Mouse (Mus musculus) heart, embryonic 14.5 days (tissue): ENCODE results near the gene Gm21994. TPM values are rescaled to one million over a fixed set of nuclear protein-coding genes. Genes with fewer than 3 reads are reported as not detected.
"Not testable (repeated sequence)": the region's sequence is repeated elsewhere in the genome, so short reads cannot be mapped to it uniquely, and the experiment has no call there.

Experiments
- ATAC-seq: fragments of 200-750 bp; cut with Nextera tagmentation; 2 replicates; pipeline ENCODE4 v1.8.0; 2017; ENCODE audit warnings: low read depth, moderate TSS enrichment; ENCODE audit not compliant: insufficient number of reproducible peaks, insufficient read depth, low FRiP score
- H3K27ac ChIP-seq, 2 experiments: fragments of 200-500 bp in 1 of 2; fragments of 300-500 bp in 1 of 2; sonication (generic) in 1 of 2; replicated peaks in 1 of 2; 2 replicates each; pipeline ENCODE4 v1.5.1; 2012 to 2014; ENCODE audit warnings: low read depth in 2 of 2, low read length in 2 of 2, control low read depth in 1 of 2, mild to moderate bottlenecking in 1 of 2, mixed read lengths in 1 of 2; ENCODE audit not compliant: control insufficient read depth in 1 of 2, insufficient read depth in 1 of 2
- H3K27me3 ChIP-seq: fragments of 300-500 bp; sonication (generic); 2 replicates; pipeline ENCODE4 v1.6.1; 2014; ENCODE audit warnings: mild to moderate bottlenecking, low read length, control low read depth; ENCODE audit not compliant: control insufficient read depth, insufficient read depth
- H3K36me3 ChIP-seq: fragments of 300-500 bp; sonication (generic); 2 replicates; pipeline ENCODE4 v1.6.1; 2014; ENCODE audit warnings: mild to moderate bottlenecking, control low read depth, low read length, mixed read lengths; ENCODE audit not compliant: control insufficient read depth, insufficient read depth
- H3K4me1 ChIP-seq, 2 experiments: fragments of 200-500 bp in 1 of 2; fragments of 300-500 bp in 1 of 2; sonication (generic) in 1 of 2; 2 replicates each; pipeline ENCODE4 v1.6.1; 2012 to 2014; ENCODE audit warnings: low read length in 2 of 2, control low read depth in 1 of 2, mixed read lengths in 1 of 2; ENCODE audit not compliant: control insufficient read depth in 2 of 2, insufficient read depth in 2 of 2
- H3K4me2 ChIP-seq: fragments of 300-500 bp; sonication (generic); 2 replicates; pipeline ENCODE4 v1.6.1; 2014; ENCODE audit warnings: mild to moderate bottlenecking, low read length
- H3K4me3 ChIP-seq, 2 experiments: fragments of 200-500 bp in 1 of 2; fragments of 300-500 bp in 1 of 2; sonication (generic) in 1 of 2; 2 replicates each; pipeline ENCODE4 v1.5.1; 2012 to 2014; ENCODE audit warnings: low read length in 2 of 2, mild to moderate bottlenecking in 2 of 2, control low read depth in 1 of 2, low read depth in 1 of 2, moderate library complexity in 1 of 2; ENCODE audit not compliant: control insufficient read depth in 1 of 2, insufficient read depth in 1 of 2
- H3K9ac ChIP-seq: fragments of 300-500 bp; sonication (generic); 2 replicates; pipeline ENCODE4 v1.6.1; 2014; ENCODE audit warnings: mild to moderate bottlenecking, low read length
- H3K9me3 ChIP-seq: fragments of 300-500 bp; sonication (generic); 2 replicates; pipeline ENCODE4 v1.6.1; 2016; ENCODE audit warnings: low read length, control low read depth; ENCODE audit not compliant: control insufficient read depth
- WGBS: fragments of 180-500 bp; shearing (Covaris S2); extraction: QIAGEN DNeasy Blood & Tissue Kit; methylation state at CpG from one replicate; pipeline ENCODE4 v1.1.7; 2014; 5-methylcytosine and 5-hydroxymethylcytosine counted together
- polyA plus RNA-seq: library from polyadenylated mRNA; unstranded; fragments of >200 nt; fragmentation: Nextera tagmentation; extraction: Ambion mirVana; gene quantifications from 2 replicates; pipeline ENCODE4 v1.2.1, GENCODE M21; 2014

Gene Gm21994
- polyA plus RNA-seq: 1.6 and 1.9 TPM in 2 replicates

DNA sequence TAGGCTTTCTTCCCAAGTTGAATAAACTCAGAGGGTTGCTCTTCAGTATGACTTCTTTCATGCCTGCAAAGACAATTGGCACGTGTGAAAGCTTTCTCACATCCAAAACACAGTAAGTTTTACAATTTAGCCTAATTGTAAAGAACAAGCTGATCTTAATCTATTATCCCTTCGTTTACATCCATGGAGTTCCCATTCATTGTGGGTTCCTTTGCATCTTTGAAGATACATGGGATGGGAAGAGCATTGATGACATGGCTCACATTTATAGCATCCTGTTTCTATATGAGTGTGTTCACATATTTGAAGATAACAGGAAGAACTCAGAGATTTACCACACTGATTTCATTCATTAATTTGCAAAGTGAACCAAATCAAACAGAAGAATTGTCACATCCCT lies at the start of gene Gm21994:
TSS of gene Gm21994 (minus strand) at position 101 of the 400 bp plus-strand sequence.
- not testable (repeated sequence) for H3K9ac ChIP-seq, H3K9me3 ChIP-seq, H3K27ac ChIP-seq, ATAC-seq, H3K4me1 ChIP-seq, H3K27me3 ChIP-seq, H3K36me3 ChIP-seq, H3K4me3 ChIP-seq, H3K4me2 ChIP-seq
- WGBS: 47% methylated on average over 2 of the region's 2 CpGs

GRCm38 (mm10) chr2:150299096-150299495 lies 43.7 kb upstream of the Gm21994 start:
- Histone ChIP-seq H3K4me2 (no peak overlapping the region), H3K27ac (no peak overlapping the region), H3K9ac (no peak overlapping the region), H3K4me1 (no peaks in the 10 kb centered on the region), H3K9me3 (0 out of 2 replicates have a peak, but pooled peaks cover 3% of the 10 kb centered on the region), H3K36me3 (no peaks in the 10 kb centered on the region), H3K27me3 (no peaks in the 10 kb centered on the region), H3K4me3 (no peak overlapping the region)
- 22% methylated on average over 1 of the region's 1 CpGs for WGBS
- ATAC-seq: no peak

GRCm38 (mm10) chr2:150293669-150294068 lies 38.3 kb upstream of the Gm21994 start:
- no peak for ATAC-seq
- 68% methylated on average over 6 of the region's 6 CpGs for WGBS
- H3K36me3 ChIP-seq: no peaks in the 10 kb centered on the region
- H3K4me2 ChIP-seq: no peak overlapping the region
- H3K4me3 ChIP-seq: no peak overlapping the region
- no peak overlapping the region for H3K27ac ChIP-seq
- H3K9ac ChIP-seq: no peak overlapping the region
- H3K4me1 ChIP-seq: no peaks in the 10 kb centered on the region
- no peaks in the 10 kb centered on the region for H3K27me3 ChIP-seq
- no peaks in the 10 kb centered on the region for H3K9me3 ChIP-seq

DNA sequence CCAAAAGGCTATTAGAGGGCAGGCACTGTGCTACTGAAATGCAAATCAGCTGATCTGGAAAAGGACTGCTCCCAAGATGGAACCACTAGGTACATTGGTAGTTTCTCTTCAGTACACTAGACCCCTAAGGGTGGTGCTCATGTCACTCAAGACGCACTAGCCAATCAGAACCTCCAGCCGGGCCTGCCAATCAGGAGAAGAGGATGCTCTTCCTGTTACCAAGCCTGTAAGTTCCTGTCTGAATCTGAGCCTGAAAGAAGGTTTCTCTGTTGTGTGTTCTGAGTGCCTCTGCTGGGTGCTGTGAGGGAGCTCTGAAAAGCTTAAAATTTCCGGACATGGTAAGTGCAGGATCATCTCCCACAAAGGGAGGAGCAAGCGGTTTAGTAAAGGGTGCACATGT lies 1.9 kb upstream of the Gm21994 start, which contains the start of gene Gm14124:
TSS of gene Gm14124 (plus strand) at position 227 of the 400 bp plus-strand sequence.
- not testable (repeated sequence) for H3K9me3 ChIP-seq, ATAC-seq, H3K4me2 ChIP-seq, H3K9ac ChIP-seq, H3K36me3 ChIP-seq, H3K27me3 ChIP-seq, H3K27ac ChIP-seq, H3K4me3 ChIP-seq, H3K4me1 ChIP-seq
- WGBS: 65% methylated on average over 4 of the region's 4 CpGs

GRCm38 (mm10) chr2:150256861-150257260 lies 1.5 kb upstream of the Gm21994 start:
- H3K4me2 ChIP-seq, H3K4me3 ChIP-seq, H3K9me3 ChIP-seq, H3K27ac ChIP-seq, ATAC-seq, H3K36me3 ChIP-seq, H3K9ac ChIP-seq, H3K27me3 ChIP-seq, H3K4me1 ChIP-seq: not testable (repeated sequence)
- WGBS: 65% methylated on average over 2 of the region's 2 CpGs

GRCm38 (mm10) chr2:150243211-150243610 lies 12.2 kb downstream of the Gm21994 start:
- Histone ChIP-seq H3K4me3 (no peak overlapping the region), H3K9ac (no peak overlapping the region), H3K36me3 (peaks cover 1% of the 10 kb centered on the region; the same call in 1 of the 2 replicates), H3K27me3 (no peaks in the 10 kb centered on the region), H3K27ac (no peak overlapping the region), H3K4me1 (no peaks in the 10 kb centered on the region), H3K4me2 (no peak overlapping the region), H3K9me3 (peaks cover 29% of the 10 kb centered on the region)
- ATAC-seq: no peak
- whole genome bisulfite sequencing: 80% methylated on average over 2 of the region's 2 CpGs

GRCm38 (mm10) chr2:150223263-150223662 lies 32.1 kb downstream of the Gm21994 start:
- not testable (repeated sequence) for ATAC-seq, H3K9ac ChIP-seq, H3K27ac ChIP-seq, H3K36me3 ChIP-seq, H3K4me1 ChIP-seq, H3K4me2 ChIP-seq, H3K27me3 ChIP-seq, H3K4me3 ChIP-seq, H3K9me3 ChIP-seq

- not testable (repeated sequence) for H3K4me1 ChIP-seq, H3K27me3 ChIP-seq, H3K36me3 ChIP-seq, ATAC-seq, H3K9me3 ChIP-seq
- whole genome bisulfite sequencing: 14% methylated on average over 2 of the region's 4 CpGs
- H3K4me2 ChIP-seq: peak overlapping the region; percentile 56
- peak overlapping the region; percentile 48; the same call in 1 of the 2 replicates for H3K9ac ChIP-seq
- peak overlapping the region; percentile 42 to 62 for H3K4me3 ChIP-seq
- H3K27ac ChIP-seq: peak overlapping the region; percentile 53 to 54; a peak in 1 of 4 replicates
Measured at GRCm38 (mm10) chr2:150218363-150218725, 37.0 kb downstream of the Gm21994 start.
